Comparison of ENCODE assay signal across 11 mouse cellular contexts in the genomic region with DNA sequence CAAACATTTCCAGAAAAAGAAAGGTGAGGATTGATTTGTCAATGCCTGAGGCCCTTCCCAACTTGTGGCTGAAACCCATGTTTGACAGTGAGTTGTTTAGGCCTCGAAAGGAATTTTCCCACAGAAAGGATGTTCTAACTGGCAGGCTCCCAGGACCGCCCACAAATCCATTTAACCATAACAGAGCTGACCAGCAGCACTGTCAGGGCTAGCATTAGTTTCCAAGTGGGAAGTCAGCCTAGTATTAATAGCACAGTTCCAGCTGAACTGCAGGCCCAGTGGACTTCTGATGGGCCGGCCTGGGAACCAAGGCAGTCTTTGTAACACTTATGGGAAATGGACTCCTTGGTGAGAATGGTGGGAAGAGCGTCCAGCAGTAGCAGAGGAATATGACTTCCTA.
DNase-seq lines count a peak whose midpoint lies in the region; TF ChIP-seq lines count a peak whose summit lies in the region.
"Had no signal": no experiment of that assay in that cellular context is flagged by ENCODE, and none has a peak within 500 bp of the region (broad histone marks: within the 10 kb centered on the region; RNA-seq: fewer than 3 reads in every experiment).

No protein-coding gene starts in this region.

- H3K4me3 ChIP-seq in embryonic fibroblast, embryonic 13.5 days (ENCODE audit: insufficient read depth, low read length), result no peak overlapping the region
- H3K4me3 ChIP-seq: neural tube, embryonic 12.5 days had no signal

- TF ChIP-seq CTCF in embryonic fibroblast, embryonic 13.5 days (IDR thresholded peaks at IDR 0.05; ENCODE audit: borderline replicate concordance, insufficient read depth, low read length), result no peak

- H3K27ac ChIP-seq in embryonic fibroblast, embryonic 13.5 days (ENCODE audit: insufficient read depth, low read length), result peak overlapping the region; percentile 61; the same call in 1 of the 2 replicates
- H3K27ac ChIP-seq: neural tube, embryonic 12.5 days had no signal

- peak; percentile 5 for DNase-seq in left cerebral cortex, postnatal 4 days
- DNase-seq in left cerebral cortex, adult 8-10 months (ENCODE audit: low spot score in 2 of 2), result no peak
- DNase-seq in heart, adult 9 months (ENCODE audit: low spot score in 2 of 2), result peak; percentile 57 to 62
- DNase-seq in lung, postnatal 10 days, result peak; percentile 79
- no peak for DNase-seq in thymus, postnatal 14 days
- DNase-seq in layer of hippocampus, postnatal 14 days (ENCODE audit: low spot score in 2 of 2), result no peak
- no peak for DNase-seq in left cerebral cortex, postnatal 36 days (ENCODE audit: low spot score in 2 of 2)
- DNase-seq: liver; thymus, postnatal 4 days had no signal

- no peaks in the 10 kb centered on the region for H3K4me1 ChIP-seq in embryonic fibroblast, embryonic 13.5 days (ENCODE audit: control insufficient read depth, insufficient read depth, low read length)
- H3K4me1 ChIP-seq: neural tube, embryonic 12.5 days had no signal

- TF ChIP-seq POLR2A in embryonic fibroblast, embryonic 13.5 days (IDR thresholded peaks at IDR 0.05; ENCODE audit: low read depth, low read length), result no peak

- intact Hi-C loops in left cerebral cortex, postnatal 4 days (cut with DNase I), result no loop called here
- intact Hi-C loops in left cerebral cortex, postnatal 36 days (cut with DNase I), result no loop called here

Comparison
In these comparisons a context has a peak if more than half of its experiments do, and no peak if none do; other contexts are left out.
1. DNase-seq: peak in left cerebral cortex, postnatal 4 days (single experiment), heart, adult 9 months (2 of 2) and lung, postnatal 10 days (single experiment); none in left cerebral cortex, adult 8-10 months (0 of 2), thymus, postnatal 14 days (single experiment), layer of hippocampus, postnatal 14 days (0 of 2) and left cerebral cortex, postnatal 36 days (0 of 2).